Mouse (Mus musculus): Measurements from ENCODE around the gene Gm20521. TPM values are rescaled to one million over a fixed set of nuclear protein-coding genes. Genes with fewer than 3 reads are reported as not detected.

Gene Gm20521
- total and polyA plus RNA-seq, 2 experiments from 2014 or later = 0.30 to 3.1 TPM

- 5% methylated on average over 57 of the region's 57 CpGs for WGBS
These were observed 42.4 kb downstream of the Gm20521 start, which contains the start of gene Efs for GRCm38 (mm10) chr14:54925349-54926342. Gene Efs (minus strand): TSS chr14:54926126.

GRCm38 (mm10) chr14:54926401-54927158, 43.3 kb downstream of the Gm20521 start:
- peak overlapping the region; percentile 82 for H3K9ac ChIP-seq
- peak overlapping the region; percentile 96 for H3K4me2 ChIP-seq (ENCODE audit: low read depth)
- no peak for TF ChIP-seq CTCF (IDR thresholded peaks at IDR 0.05; ENCODE audit: low read depth)
- H3K27ac ChIP-seq (ENCODE audit: low read depth, low read length) = peak overlapping the region; percentile 87
- under 1% methylated on average over 50 of the region's 58 CpGs for WGBS
- H3K4me3 ChIP-seq (ENCODE audit: low read depth, low read length) = peak overlapping the region; percentile 56
- DNase-seq (peak; percentile 75), ATAC-seq (peak; percentile 76)
- 0 out of 2 replicates have a peak, but pooled peaks cover under 1% of the 10 kb centered on the region for H3K9me3 ChIP-seq (ENCODE audit: low read length)
- H3K36me3 ChIP-seq (ENCODE audit: insufficient read depth) = no peaks in the 10 kb centered on the region
- peaks cover 7% of the 10 kb centered on the region; the same call in 1 of the 2 replicates for H3K4me1 ChIP-seq (ENCODE audit: insufficient read depth)
- no peaks in the 10 kb centered on the region for H3K27me3 ChIP-seq (ENCODE audit: insufficient read depth, low read length)

More at GRCm38 (mm10) chr14:54925349-54926342, 42.4 kb downstream of the Gm20521 start, which contains the start of gene Efs:
- H3K36me3 ChIP-seq (ENCODE audit: insufficient read depth) = peaks cover 1% of the 10 kb centered on the region; the same call in 1 of the 2 replicates
- ATAC-seq = peak; percentile 57
- no peak for TF ChIP-seq CTCF (IDR thresholded peaks at IDR 0.05; ENCODE audit: low read depth)
- H3K27ac ChIP-seq (ENCODE audit: low read depth, low read length) = peak within 1 kb of the TSS; percentile 87
- no peaks in the 10 kb centered on the region for H3K27me3 ChIP-seq (ENCODE audit: insufficient read depth, low read length)
- H3K4me1 ChIP-seq (ENCODE audit: insufficient read depth) = peaks cover 7% of the 10 kb centered on the region; the same call in 1 of the 2 replicates
- H3K9me3 ChIP-seq (ENCODE audit: low read length) = 0 out of 2 replicates have a peak, but pooled peaks cover 8% of the 10 kb centered on the region
- peak within 1 kb of the TSS; percentile 82 for H3K9ac ChIP-seq
- H3K4me2 ChIP-seq (ENCODE audit: low read depth) = peak within 1 kb of the TSS; percentile 96
- H3K4me3 ChIP-seq (ENCODE audit: low read depth, low read length) = peak within 1 kb of the TSS; percentile 56
- DNase-seq = peak; percentile 67

GRCm38 (mm10) chr14:54927296-54927695, 44.1 kb downstream of the Gm20521 start:
- no peaks in the 10 kb centered on the region for H3K9me3 ChIP-seq (ENCODE audit: low read length)
- ATAC-seq = no peak
- H3K27ac ChIP-seq (ENCODE audit: low read depth, low read length) = peak overlapping the region; percentile 87
- H3K9ac ChIP-seq = peak overlapping the region; percentile 82
- peak overlapping the region; percentile 96 for H3K4me2 ChIP-seq (ENCODE audit: low read depth)
- no peak for TF ChIP-seq CTCF (IDR thresholded peaks at IDR 0.05; ENCODE audit: low read depth)
- no peaks in the 10 kb centered on the region for H3K36me3 ChIP-seq (ENCODE audit: insufficient read depth)
- H3K4me3 ChIP-seq (ENCODE audit: low read depth, low read length) = peak overlapping the region; percentile 56
- DNase-seq = peak; percentile 21
- no peaks in the 10 kb centered on the region for H3K27me3 ChIP-seq (ENCODE audit: insufficient read depth, low read length)
- WGBS = 20% methylated on average over 7 of the region's 7 CpGs
- H3K4me1 ChIP-seq (ENCODE audit: insufficient read depth) = peaks cover 7% of the 10 kb centered on the region; the same call in 1 of the 2 replicates

- TF ChIP-seq CTCF (IDR thresholded peaks at IDR 0.05; ENCODE audit: low read depth) = no peak
- ATAC-seq (no peak), DNase-seq (no peak)
- Histone ChIP-seq H3K4me2 (ENCODE audit: low read depth) (no peak overlapping the region), H3K9me3 (ENCODE audit: low read length) (no peaks in the 10 kb centered on the region), H3K36me3 (ENCODE audit: insufficient read depth) (no peaks in the 10 kb centered on the region), H3K4me3 (ENCODE audit: low read depth, low read length) (no peak overlapping the region), H3K9ac (no peak overlapping the region), H3K4me1 (ENCODE audit: insufficient read depth) (peaks cover 7% of the 10 kb centered on the region; the same call in 1 of the 2 replicates), H3K27me3 (ENCODE audit: insufficient read depth, low read length) (no peaks in the 10 kb centered on the region), H3K27ac (ENCODE audit: low read depth, low read length) (no peak overlapping the region)
- WGBS = 83% methylated on average over 5 of the region's 5 CpGs
These were observed 46.6 kb downstream of the Gm20521 start for GRCm38 (mm10) chr14:54929801-54930200.

GRCm38 (mm10) chr14:54930431-54930830, 47.2 kb downstream of the Gm20521 start:
- Histone ChIP-seq H3K4me3 (ENCODE audit: low read depth, low read length) (no peak overlapping the region), H3K9ac (no peak overlapping the region), H3K9me3 (ENCODE audit: low read length) (no peaks in the 10 kb centered on the region), H3K36me3 (ENCODE audit: insufficient read depth) (no peaks in the 10 kb centered on the region), H3K27ac (ENCODE audit: low read depth, low read length) (no peak overlapping the region), H3K4me2 (ENCODE audit: low read depth) (no peak overlapping the region), H3K27me3 (ENCODE audit: insufficient read depth, low read length) (no peaks in the 10 kb centered on the region), H3K4me1 (ENCODE audit: insufficient read depth) (peaks cover 4% of the 10 kb centered on the region; the same call in 1 of the 2 replicates)
- DNase-seq (peak; percentile 17), ATAC-seq (no peak)
- TF ChIP-seq CTCF (IDR thresholded peaks at IDR 0.05; ENCODE audit: low read depth) = no peak
- 3% methylated on average over 2 of the region's 2 CpGs for WGBS

- no peak for TF ChIP-seq CTCF (IDR thresholded peaks at IDR 0.05; ENCODE audit: low read depth)
- DNase-seq (no peak), ATAC-seq (no peak)
- Histone ChIP-seq H3K36me3 (ENCODE audit: insufficient read depth) (no peaks in the 10 kb centered on the region), H3K27ac (ENCODE audit: low read depth, low read length) (no peak within 1 kb of the TSS), H3K9me3 (ENCODE audit: low read length) (no peaks in the 10 kb centered on the region), H3K27me3 (ENCODE audit: insufficient read depth, low read length) (no peaks in the 10 kb centered on the region), H3K4me2 (ENCODE audit: low read depth) (no peak within 1 kb of the TSS), H3K4me1 (ENCODE audit: insufficient read depth) (no peaks in the 10 kb centered on the region), H3K4me3 (ENCODE audit: low read depth, low read length) (no peak within 1 kb of the TSS), H3K9ac (no peak within 1 kb of the TSS)
- 34% methylated on average over 6 of the region's 6 CpGs for WGBS
These were observed 49.5 kb downstream of the Gm20521 start, which contains the start of gene Il25 for GRCm38 (mm10) chr14:54932645-54933150. Gene Il25 (plus strand): TSS chr14:54932695.

Data from forebrain, postnatal 0 days (tissue).